Mouse (Mus musculus): ENCODE measurements at regions not wholly inside any gene's neighbourhood (a gene's known extent, or its start where the extent isn't known, plus 50 kb on each side); places are given as distances from the start of the nearest gene placed in this dataset.
A peak's percentile ranks its signal among the peaks of the same experiment; 100 is the strongest.

DNA sequence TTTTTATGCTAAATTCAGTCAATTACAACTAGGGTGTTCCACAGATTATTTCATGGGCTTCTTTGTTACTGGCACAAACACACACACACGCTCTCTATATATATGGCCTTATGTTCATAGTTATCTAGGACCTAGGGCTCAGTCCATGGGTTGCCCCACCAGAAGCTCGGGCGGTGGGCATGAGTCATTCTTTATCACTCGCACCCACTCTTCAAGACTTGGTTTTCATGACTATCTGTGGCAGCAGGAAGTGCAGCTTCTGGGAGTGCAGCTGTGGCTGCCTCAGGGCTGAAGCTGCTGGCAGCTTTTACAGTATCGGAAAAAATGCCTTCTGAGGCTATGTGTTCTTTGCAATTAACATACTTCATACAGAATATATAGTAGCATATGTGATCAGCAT is 198.7 kb downstream of the Ipo11 start:
- DNase-seq (ENCODE audit: low spot score): no peak
- TF ChIP-seq EP300 (IDR thresholded peaks at IDR 0.05): no peak
- TF ChIP-seq CTCF (IDR thresholded peaks at IDR 0.05): no peak
- H3K9ac ChIP-seq (replicated peaks; ENCODE audit: low read depth): no peak overlapping the region
- H3K27me3 ChIP-seq (replicated peaks; ENCODE audit: insufficient read depth, low read length): no peaks in the 10 kb centered on the region
- H3K4me1 ChIP-seq (ENCODE audit: insufficient read depth, low read depth, low read length): no peaks in the 10 kb centered on the region
- 87% methylated on average over 5 of the region's 5 CpGs for WGBS
- no peak overlapping the region for H3K27ac ChIP-seq (ENCODE audit: low read length)
- no peak overlapping the region for H3K4me2 ChIP-seq (replicated peaks; ENCODE audit: low read depth, low read length)
- no peak for ATAC-seq
- H3K9me3 ChIP-seq (ENCODE audit: low read length): no peaks in the 10 kb centered on the region
- H3K36me3 ChIP-seq (ENCODE audit: insufficient read depth, low read length): no peaks in the 10 kb centered on the region
- H3K4me3 ChIP-seq (ENCODE audit: low read depth, low read length): no peak overlapping the region

DNA sequence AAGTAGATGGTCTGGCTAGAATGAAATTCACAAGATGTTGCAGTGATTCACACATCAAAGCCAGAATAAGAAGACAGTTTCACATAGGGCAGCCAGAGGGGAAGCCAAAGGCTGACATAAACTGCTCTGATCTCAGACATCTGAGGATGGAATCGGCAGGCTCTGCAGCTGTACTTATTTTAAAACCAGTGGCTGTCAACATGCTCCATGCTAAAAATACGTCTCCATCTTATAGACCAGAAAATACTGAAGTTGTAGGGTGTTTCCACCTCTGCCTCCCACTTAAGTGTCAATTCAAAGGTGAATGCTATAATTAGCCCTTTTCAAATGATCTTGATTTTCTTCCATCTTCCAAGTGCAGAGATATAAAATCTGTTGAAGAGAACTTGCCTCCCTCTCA is 202.4 kb downstream of the Ipo11 start:
- no peak overlapping the region for H3K4me3 ChIP-seq (ENCODE audit: low read depth, low read length)
- no peaks in the 10 kb centered on the region for H3K36me3 ChIP-seq (ENCODE audit: insufficient read depth, low read length)
- no peak overlapping the region for H3K4me2 ChIP-seq (replicated peaks; ENCODE audit: low read depth, low read length)
- no peak for TF ChIP-seq EP300 (IDR thresholded peaks at IDR 0.05)
- no peak for TF ChIP-seq CTCF (IDR thresholded peaks at IDR 0.05)
- H3K4me1 ChIP-seq (ENCODE audit: insufficient read depth, low read depth, low read length): no peaks in the 10 kb centered on the region
- DNase-seq (ENCODE audit: low spot score) (no peak), ATAC-seq (no peak)
- no peaks in the 10 kb centered on the region for H3K9me3 ChIP-seq (ENCODE audit: low read length)
- no peak overlapping the region for H3K27ac ChIP-seq (ENCODE audit: low read length)
- no peaks in the 10 kb centered on the region for H3K27me3 ChIP-seq (replicated peaks; ENCODE audit: insufficient read depth, low read length)
- 77% methylated on average over 2 of the region's 2 CpGs for WGBS
- H3K9ac ChIP-seq (replicated peaks; ENCODE audit: low read depth): no peak overlapping the region

DNA sequence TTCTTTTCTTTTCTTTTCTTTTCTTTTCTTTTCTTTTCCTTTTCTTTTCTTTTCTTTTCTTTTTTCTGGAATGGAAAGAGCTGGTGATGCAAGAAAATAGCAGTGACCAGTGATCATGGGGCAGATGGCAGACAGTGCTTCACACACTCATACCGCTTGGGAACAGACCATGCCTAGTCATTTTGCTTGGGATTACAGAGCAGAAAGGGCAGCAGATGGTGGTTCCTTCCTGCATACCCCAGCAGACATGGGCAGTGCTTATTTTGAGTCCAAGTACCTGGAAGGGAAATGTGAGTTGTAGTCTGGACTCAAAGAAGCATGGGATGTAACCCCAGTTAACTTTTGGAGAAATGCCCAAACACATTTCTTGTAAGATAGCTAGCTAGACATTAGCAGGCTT is 203.9 kb downstream of the Ipo11 start:
- WGBS: 89% methylated on average over 1 of the region's 1 CpGs
- Histone ChIP-seq H3K4me1 (ENCODE audit: insufficient read depth, low read depth, low read length) (no peaks in the 10 kb centered on the region), H3K4me3 (ENCODE audit: low read depth, low read length) (no peak overlapping the region), H3K4me2 (replicated peaks; ENCODE audit: low read depth, low read length) (no peak overlapping the region), H3K27me3 (replicated peaks; ENCODE audit: insufficient read depth, low read length) (no peaks in the 10 kb centered on the region), H3K36me3 (ENCODE audit: insufficient read depth, low read length) (no peaks in the 10 kb centered on the region), H3K9ac (replicated peaks; ENCODE audit: low read depth) (no peak overlapping the region), H3K9me3 (ENCODE audit: low read length) (no peaks in the 10 kb centered on the region), H3K27ac (ENCODE audit: low read length) (no peak overlapping the region)
- TF ChIP-seq CTCF (IDR thresholded peaks at IDR 0.05) (no peak), EP300 (IDR thresholded peaks at IDR 0.05) (no peak)
- no peak for DNase-seq (ENCODE audit: low spot score)
- ATAC-seq: no peak

DNA sequence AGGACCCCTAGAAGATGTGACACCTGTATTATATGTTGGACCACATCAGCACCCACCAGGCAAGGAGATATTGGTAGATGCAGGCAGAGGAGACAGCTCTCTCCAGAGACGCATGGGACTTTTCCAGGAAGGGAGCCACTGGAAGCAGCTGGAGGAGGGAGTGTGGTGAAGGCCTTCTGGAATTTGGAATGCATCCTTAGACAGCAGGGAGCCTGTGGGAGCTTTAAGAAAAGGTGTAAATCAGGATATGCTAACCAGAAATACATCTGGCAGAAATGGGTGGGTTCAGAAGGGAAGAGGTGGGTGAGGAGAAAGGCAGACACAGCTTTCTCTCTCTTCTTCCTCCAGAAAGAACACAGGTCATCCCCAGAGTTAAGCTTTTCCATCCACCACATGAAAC is 213.4 kb downstream of the Ipo11 start:
- TF ChIP-seq CTCF (IDR thresholded peaks at IDR 0.05): no peak
- no peak for TF ChIP-seq EP300 (IDR thresholded peaks at IDR 0.05)
- Histone ChIP-seq H3K4me3 (ENCODE audit: low read depth, low read length) (no peak overlapping the region), H3K9me3 (ENCODE audit: low read length) (no peaks in the 10 kb centered on the region), H3K4me1 (ENCODE audit: insufficient read depth, low read depth, low read length) (no peaks in the 10 kb centered on the region), H3K36me3 (ENCODE audit: insufficient read depth, low read length) (no peaks in the 10 kb centered on the region), H3K9ac (replicated peaks; ENCODE audit: low read depth) (no peak overlapping the region), H3K27ac (ENCODE audit: low read length) (no peak overlapping the region), H3K4me2 (replicated peaks; ENCODE audit: low read depth, low read length) (no peak overlapping the region), H3K27me3 (replicated peaks; ENCODE audit: insufficient read depth, low read length) (no peaks in the 10 kb centered on the region)
- ATAC-seq (no peak), DNase-seq (ENCODE audit: low spot score) (no peak)
- WGBS: 82% methylated on average over 1 of the region's 1 CpGs

DNA sequence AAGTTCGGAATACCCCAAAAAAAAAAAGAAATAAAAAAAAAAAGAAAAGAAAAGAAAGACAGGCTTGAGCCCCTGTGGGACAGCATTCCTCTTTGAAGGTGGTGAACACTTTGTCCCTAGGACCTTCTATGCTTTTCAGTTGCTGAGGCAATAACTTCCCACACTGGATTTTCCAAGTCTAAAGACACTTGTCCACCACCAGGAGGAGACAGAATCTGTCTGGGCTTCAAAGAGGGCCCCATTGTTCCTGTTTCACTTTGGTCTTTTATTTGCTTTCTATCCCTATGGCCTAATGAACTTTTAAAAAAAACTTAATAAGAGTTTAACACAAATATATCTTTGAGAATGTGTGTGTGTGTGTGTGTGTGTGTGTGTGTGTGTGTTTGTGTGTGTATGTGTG is 215.6 kb downstream of the Ipo11 start:
- H3K4me2 ChIP-seq (replicated peaks; ENCODE audit: low read depth, low read length): no peak overlapping the region
- TF ChIP-seq CTCF (IDR thresholded peaks at IDR 0.05) (peak; percentile 56), EP300 (IDR thresholded peaks at IDR 0.05) (no peak)
- no peaks in the 10 kb centered on the region for H3K27me3 ChIP-seq (replicated peaks; ENCODE audit: insufficient read depth, low read length)
- H3K27ac ChIP-seq (ENCODE audit: low read length): no peak overlapping the region
- H3K9ac ChIP-seq (replicated peaks; ENCODE audit: low read depth): no peak overlapping the region
- H3K4me3 ChIP-seq (ENCODE audit: low read depth, low read length): no peak overlapping the region
- DNase-seq (ENCODE audit: low spot score) (no peak), ATAC-seq (no peak)
- WGBS: 95% methylated on average over 1 of the region's 1 CpGs
- H3K36me3 ChIP-seq (ENCODE audit: insufficient read depth, low read length): no peaks in the 10 kb centered on the region
- H3K4me1 ChIP-seq (ENCODE audit: insufficient read depth, low read depth, low read length): no peaks in the 10 kb centered on the region
- H3K9me3 ChIP-seq (ENCODE audit: low read length): no peaks in the 10 kb centered on the region

DNA sequence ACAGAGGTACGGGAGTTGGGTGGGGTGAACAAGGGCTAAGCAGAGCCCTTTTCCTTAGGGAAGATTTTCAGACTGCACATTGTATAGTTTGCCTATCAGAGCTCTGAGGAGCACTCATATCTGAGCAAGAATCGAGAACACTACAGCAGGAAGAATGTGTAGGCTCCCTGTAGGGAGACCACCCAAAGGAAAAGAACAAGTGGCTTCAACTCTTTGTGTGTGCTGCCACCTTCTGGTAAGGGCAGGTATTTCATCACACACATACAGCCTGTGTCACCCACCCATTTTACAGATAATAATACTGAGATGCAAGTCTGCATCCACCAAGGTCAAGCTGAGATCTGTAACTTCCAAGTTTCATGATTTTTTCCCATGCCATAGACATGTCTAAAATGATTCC is 221.0 kb downstream of the Ipo11 start:
- no peak for ATAC-seq
- H3K36me3 ChIP-seq (ENCODE audit: insufficient read depth, low read length): no peaks in the 10 kb centered on the region
- WGBS: 37% methylated on average over 2 of the region's 2 CpGs
- H3K9me3 ChIP-seq (ENCODE audit: low read length): no peaks in the 10 kb centered on the region
- no peak for DNase-seq (ENCODE audit: low spot score)
- no peak overlapping the region for H3K4me2 ChIP-seq (replicated peaks; ENCODE audit: low read depth, low read length)
- no peaks in the 10 kb centered on the region for H3K27me3 ChIP-seq (replicated peaks; ENCODE audit: insufficient read depth, low read length)
- H3K4me1 ChIP-seq (ENCODE audit: insufficient read depth, low read depth, low read length): no peaks in the 10 kb centered on the region
- TF ChIP-seq CTCF (IDR thresholded peaks at IDR 0.05) (peak; percentile 65), EP300 (IDR thresholded peaks at IDR 0.05) (no peak)
- no peak overlapping the region for H3K27ac ChIP-seq (ENCODE audit: low read length)
- no peak overlapping the region for H3K9ac ChIP-seq (replicated peaks; ENCODE audit: low read depth)
- no peak overlapping the region for H3K4me3 ChIP-seq (ENCODE audit: low read depth, low read length)

DNA sequence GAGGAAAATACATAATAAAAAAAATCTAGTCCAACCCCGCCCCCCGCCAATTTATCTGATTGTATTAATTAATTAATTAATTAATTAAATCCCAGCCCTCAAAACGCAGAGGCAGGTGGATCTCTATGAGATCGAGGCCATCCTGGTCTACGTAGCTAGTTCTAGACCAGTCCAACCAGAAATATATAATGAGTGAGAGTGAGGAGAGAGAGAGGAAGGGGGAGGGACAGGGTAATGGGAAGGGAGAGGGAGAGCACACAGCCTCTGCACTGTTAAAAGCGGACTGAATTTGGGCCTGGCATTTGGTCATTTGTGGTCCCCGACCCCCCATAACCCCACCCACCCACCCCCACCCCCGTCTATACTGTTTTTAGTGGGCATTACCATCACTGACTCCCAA is 221.5 kb downstream of the Ipo11 start:
- H3K27ac ChIP-seq (ENCODE audit: low read length): no peak overlapping the region
- H3K4me2 ChIP-seq (replicated peaks; ENCODE audit: low read depth, low read length): no peak overlapping the region
- H3K9ac ChIP-seq (replicated peaks; ENCODE audit: low read depth): no peak overlapping the region
- no peak for TF ChIP-seq CTCF (IDR thresholded peaks at IDR 0.05)
- no peak for TF ChIP-seq EP300 (IDR thresholded peaks at IDR 0.05)
- H3K4me1 ChIP-seq (ENCODE audit: insufficient read depth, low read depth, low read length): no peaks in the 10 kb centered on the region
- DNase-seq (ENCODE audit: low spot score) (no peak), ATAC-seq (no peak)
- no peaks in the 10 kb centered on the region for H3K36me3 ChIP-seq (ENCODE audit: insufficient read depth, low read length)
- no peaks in the 10 kb centered on the region for H3K27me3 ChIP-seq (replicated peaks; ENCODE audit: insufficient read depth, low read length)
- no peaks in the 10 kb centered on the region for H3K9me3 ChIP-seq (ENCODE audit: low read length)
- H3K4me3 ChIP-seq (ENCODE audit: low read depth, low read length): no peak overlapping the region
- WGBS: 77% methylated on average over 8 of the region's 8 CpGs
